Mouse (Mus musculus): ENCODE results near the gene Retreg1. TPM values are rescaled to one million over a fixed set of nuclear protein-coding genes. Genes with fewer than 3 reads are reported as not detected.

The Retreg1 gene
- polyA plus RNA-seq, 1 experiment = not detected

DNA sequence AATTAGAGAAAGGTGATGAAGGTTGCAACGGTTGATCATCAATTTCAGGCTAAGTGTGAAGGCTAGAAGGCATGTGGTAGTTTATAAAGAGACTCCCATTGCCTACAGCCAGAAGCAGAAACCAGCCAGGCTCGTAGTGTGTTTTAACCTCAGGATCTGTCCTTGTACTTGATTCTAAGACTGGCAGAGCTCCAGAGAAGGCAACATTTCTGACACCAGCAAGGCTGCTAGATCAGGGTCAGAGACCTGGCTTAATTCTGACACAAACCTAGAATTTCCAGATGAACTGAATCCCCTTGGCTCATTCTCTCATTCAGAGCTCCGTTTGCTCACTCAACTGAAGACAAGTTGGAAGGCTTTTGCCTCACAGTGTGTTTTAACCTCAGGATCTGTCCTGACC is 165.6 kb downstream of the Retreg1 start:
- TF ChIP-seq POLR2A (IDR thresholded peaks at IDR 0.05; ENCODE audit: insufficient read depth, low read depth, low read length) (no peak), CTCF (IDR thresholded peaks at IDR 0.05; ENCODE audit: insufficient read depth, low read depth, low read length) (no peak)
- no peak overlapping the region for H3K27ac ChIP-seq (ENCODE audit: insufficient read depth, low read depth, low read length)
- 79% methylated on average over 3 of the region's 3 CpGs for WGBS
- no peak overlapping the region for H3K4me3 ChIP-seq (ENCODE audit: insufficient read depth, low read depth, low read length)
- no peaks in the 10 kb centered on the region for H3K4me1 ChIP-seq (ENCODE audit: control insufficient read depth, insufficient read depth, low read length)

DNA sequence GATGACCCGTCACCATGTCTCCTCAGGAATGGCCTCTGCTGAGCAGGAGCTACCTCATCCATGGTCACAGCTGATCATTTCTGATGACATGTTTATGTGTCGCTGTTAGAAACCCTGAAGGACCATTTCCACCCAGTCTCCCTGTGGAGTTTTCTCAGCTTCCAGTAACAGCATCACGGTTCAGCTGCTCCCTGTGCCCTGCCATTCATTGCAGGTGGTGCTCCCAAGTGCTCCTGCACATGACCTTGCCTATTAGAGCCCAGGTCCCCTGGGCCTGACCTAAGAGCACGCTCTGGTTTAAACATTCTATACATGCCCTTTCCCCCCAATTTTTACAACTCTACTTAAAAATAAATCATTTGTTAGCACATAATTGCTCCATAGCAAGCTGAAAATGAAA is 169.9 kb downstream of the Retreg1 start:
- H3K4me3 ChIP-seq (ENCODE audit: insufficient read depth, low read depth, low read length) = no peak overlapping the region
- H3K27ac ChIP-seq (ENCODE audit: insufficient read depth, low read depth, low read length) = no peak overlapping the region
- TF ChIP-seq CTCF (IDR thresholded peaks at IDR 0.05; ENCODE audit: insufficient read depth, low read depth, low read length) (no peak), POLR2A (IDR thresholded peaks at IDR 0.05; ENCODE audit: insufficient read depth, low read depth, low read length) (no peak)
- H3K4me1 ChIP-seq (ENCODE audit: control insufficient read depth, insufficient read depth, low read length) = no peaks in the 10 kb centered on the region
- 76% methylated on average over 4 of the region's 4 CpGs for WGBS

DNA sequence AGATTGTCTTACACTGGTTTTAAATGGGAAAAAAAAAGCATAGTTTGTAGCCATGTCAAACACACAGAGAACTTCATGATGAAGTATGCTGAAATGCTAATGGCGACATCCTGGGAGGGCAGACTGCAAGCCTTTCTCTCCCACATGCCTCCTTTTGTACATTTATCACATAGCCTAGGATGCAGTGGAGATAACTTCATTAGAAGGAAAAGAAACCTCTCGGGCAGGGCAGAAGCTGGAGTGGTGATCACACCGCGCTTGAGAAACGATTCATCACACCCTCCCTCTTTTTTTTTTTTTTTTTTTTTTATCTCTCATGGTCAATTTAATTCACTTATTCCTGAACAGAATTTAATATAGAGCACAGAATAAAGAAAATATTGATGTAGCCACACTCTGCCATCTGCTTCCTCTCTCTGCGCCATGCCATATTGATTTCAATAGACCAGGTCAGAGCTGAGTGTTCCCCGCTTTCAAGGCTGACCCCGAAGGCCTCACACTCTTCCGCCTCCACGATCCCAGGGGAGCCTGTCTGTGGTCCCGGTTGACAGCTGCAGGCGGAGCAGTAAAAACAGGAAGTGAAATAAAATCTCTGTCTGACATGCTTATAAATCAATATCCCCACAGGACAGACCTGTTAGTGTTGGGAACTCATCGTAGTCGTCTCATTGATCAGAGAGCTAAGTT is 173.1 kb downstream of the Retreg1 start:
- WGBS = 78% methylated on average over 14 of the region's 14 CpGs
- H3K4me1 ChIP-seq (ENCODE audit: control insufficient read depth, insufficient read depth, low read length) = no peaks in the 10 kb centered on the region
- no peak for TF ChIP-seq CTCF (IDR thresholded peaks at IDR 0.05; ENCODE audit: insufficient read depth, low read depth, low read length)
- no peak for TF ChIP-seq POLR2A (IDR thresholded peaks at IDR 0.05; ENCODE audit: insufficient read depth, low read depth, low read length)
- no peak overlapping the region for H3K4me3 ChIP-seq (ENCODE audit: insufficient read depth, low read depth, low read length)
- H3K27ac ChIP-seq (ENCODE audit: insufficient read depth, low read depth, low read length) = no peak overlapping the region

DNA sequence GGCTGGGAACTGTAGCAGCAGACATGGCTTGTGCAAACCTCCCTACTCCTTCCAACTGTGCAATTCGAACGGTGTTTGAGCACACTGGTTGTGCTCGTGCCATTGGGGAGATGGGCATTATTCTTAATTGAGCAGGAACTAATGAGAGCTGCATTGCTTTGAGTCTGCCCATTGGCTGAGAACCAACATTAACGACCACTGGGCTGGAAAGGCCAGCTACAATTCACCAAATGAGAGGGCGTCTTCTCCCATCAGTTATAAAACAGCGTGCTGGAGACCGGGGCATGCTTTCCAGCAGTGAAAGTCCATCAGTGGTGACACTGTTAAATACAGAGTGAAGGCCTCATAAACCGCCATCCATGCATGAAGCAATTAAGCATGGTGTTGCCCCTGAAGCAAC is 178.7 kb downstream of the Retreg1 start:
- 26% methylated on average over 8 of the region's 8 CpGs for WGBS
- Histone ChIP-seq H3K27ac (ENCODE audit: insufficient read depth, low read depth, low read length) (no peak overlapping the region), H3K4me3 (ENCODE audit: insufficient read depth, low read depth, low read length) (no peak overlapping the region), H3K4me1 (ENCODE audit: control insufficient read depth, insufficient read depth, low read length) (no peaks in the 10 kb centered on the region; the same call in 1 of the 2 replicates)
- TF ChIP-seq POLR2A (IDR thresholded peaks at IDR 0.05; ENCODE audit: insufficient read depth, low read depth, low read length) (no peak), CTCF (IDR thresholded peaks at IDR 0.05; ENCODE audit: insufficient read depth, low read depth, low read length) (no peak)

DNA sequence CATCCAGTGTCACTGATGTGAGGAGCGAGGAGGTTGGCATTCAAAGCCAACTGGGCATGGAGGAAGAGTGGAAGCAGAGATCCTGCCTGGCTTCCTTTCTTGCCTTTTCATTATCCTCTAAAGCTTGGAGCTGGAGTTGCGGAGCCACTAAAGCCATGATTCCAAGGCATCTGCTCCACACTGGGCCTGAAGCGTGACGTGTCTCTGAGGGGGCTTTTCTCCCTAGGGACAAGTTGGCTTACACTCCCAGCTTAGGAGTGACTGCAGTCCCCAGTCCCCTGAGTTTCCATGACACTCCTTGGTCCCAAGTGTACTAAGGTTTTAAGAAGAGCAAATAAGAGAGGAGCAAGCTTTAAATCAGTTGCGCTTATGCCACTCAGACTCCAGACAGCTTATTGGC is 179.7 kb downstream of the Retreg1 start:
- 72% methylated on average over 5 of the region's 5 CpGs for WGBS

More for the DNA sequence above, 179.7 kb downstream of the Retreg1 start:
- no peak overlapping the region for H3K4me3 ChIP-seq (ENCODE audit: insufficient read depth, low read depth, low read length)
- TF ChIP-seq POLR2A (IDR thresholded peaks at IDR 0.05; ENCODE audit: insufficient read depth, low read depth, low read length) = no peak
- no peak for TF ChIP-seq CTCF (IDR thresholded peaks at IDR 0.05; ENCODE audit: insufficient read depth, low read depth, low read length)
- no peaks in the 10 kb centered on the region; the same call in 1 of the 2 replicates for H3K4me1 ChIP-seq (ENCODE audit: control insufficient read depth, insufficient read depth, low read length)
- no peak overlapping the region for H3K27ac ChIP-seq (ENCODE audit: insufficient read depth, low read depth, low read length)

Other genes starting within 250 kb of the Retreg1 start
- gene Myo10, start 220.7 kb upstream of the Retreg1 start, polyA plus RNA-seq (2012; ENCODE audit: insufficient read depth, insufficient read length, low replicate concordance, missing spikeins) = 135 TPM in 1 of 2 replicates, not detected in the other
- gene Zfp622, start 141.2 kb downstream of the Retreg1 start, polyA plus RNA-seq (2012; ENCODE audit: insufficient read depth, insufficient read length, low replicate concordance, missing spikeins) = not detected in 2 replicates

All from olfactory bulb, adult 2 months (tissue).